Comparison of ENCODE assay signal across 20 mouse cellular contexts in the genomic region with DNA sequence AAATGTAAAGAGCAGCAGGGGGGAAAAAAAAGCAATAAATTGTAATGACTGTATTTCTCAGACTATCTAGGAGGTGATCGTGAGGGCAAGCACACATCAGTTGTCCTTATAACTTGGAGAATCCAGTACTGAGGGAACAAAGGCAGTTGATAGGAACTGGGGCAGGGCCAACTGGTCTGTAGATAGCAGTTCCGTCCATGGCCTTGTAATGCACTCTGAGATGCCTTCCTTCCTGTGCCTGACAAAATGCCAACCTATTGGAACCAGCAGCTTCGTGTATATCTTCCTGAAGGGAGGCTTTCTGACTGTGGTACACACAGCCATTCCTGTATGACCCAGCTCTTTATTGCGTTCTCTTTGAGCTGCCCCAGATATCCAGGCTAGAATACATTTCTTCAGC. TPM values are rescaled to one million over a fixed set of nuclear protein-coding genes. Genes with fewer than 3 reads are reported as not detected.
DNase-seq lines count a peak whose midpoint lies in the region; ATAC-seq and TF ChIP-seq lines count a peak whose summit lies in the region.
"Had no signal": no experiment of that assay in that cellular context is flagged by ENCODE, and none has a peak within 500 bp of the region (broad histone marks: within the 10 kb centered on the region; RNA-seq: fewer than 3 reads in every experiment).

No protein-coding gene starts in this region.

- peak overlapping the region; percentile 29; the same call in 1 of the 2 replicates for H3K27ac ChIP-seq in forebrain, postnatal 0 days (ENCODE audit: low read depth, low read length)
- no peak overlapping the region for H3K27ac ChIP-seq in forebrain, embryonic 14.5 days (ENCODE audit: low read depth, low read length)
- peak overlapping the region; percentile 77 for H3K27ac ChIP-seq in layer of hippocampus, adult 2 months
- peak overlapping the region; percentile 46 for H3K27ac ChIP-seq in neural tube, embryonic 13.5 days (replicated peaks)
- H3K27ac ChIP-seq: heart, adult 2 months; limb, embryonic 13.5 days; liver, embryonic 14.5 days had no signal

- H3K4me2 ChIP-seq in forebrain, postnatal 0 days (ENCODE audit: low read depth) = no peak overlapping the region
- no peak overlapping the region for H3K4me2 ChIP-seq in forebrain, embryonic 14.5 days (ENCODE audit: low read length)
- no peak overlapping the region for H3K4me2 ChIP-seq in neural tube, embryonic 13.5 days
- H3K4me2 ChIP-seq: hindbrain, embryonic 15.5 days; limb, embryonic 13.5 days had no signal

- H3K27me3 ChIP-seq in forebrain, postnatal 0 days (ENCODE audit: insufficient read depth, low read length) = no peaks in the 10 kb centered on the region
- H3K27me3 ChIP-seq in forebrain, embryonic 14.5 days (replicated peaks; ENCODE audit: control insufficient read depth, insufficient read depth, low read length) = no peaks in the 10 kb centered on the region
- no peaks in the 10 kb centered on the region for H3K27me3 ChIP-seq in neural tube, embryonic 13.5 days
- H3K27me3 ChIP-seq: hindbrain, embryonic 15.5 days; limb, embryonic 13.5 days had no signal

- H3K9ac ChIP-seq in forebrain, postnatal 0 days = no peak overlapping the region
- H3K9ac ChIP-seq in forebrain, embryonic 14.5 days (ENCODE audit: low read length) = no peak overlapping the region
- no peak overlapping the region for H3K9ac ChIP-seq in neural tube, embryonic 13.5 days
- H3K9ac ChIP-seq: hindbrain, embryonic 15.5 days; limb, embryonic 13.5 days; liver, embryonic 14.5 days had no signal

- peaks cover 10% of the 10 kb centered on the region; the same call in 1 of the 2 replicates for H3K36me3 ChIP-seq in forebrain, postnatal 0 days (ENCODE audit: insufficient read depth)
- no peaks in the 10 kb centered on the region for H3K36me3 ChIP-seq in forebrain, embryonic 14.5 days (ENCODE audit: control insufficient read depth, insufficient read depth, low read length)
- peaks cover 5% of the 10 kb centered on the region; the same call in 1 of the 2 replicates for H3K36me3 ChIP-seq in neural tube, embryonic 13.5 days
- H3K36me3 ChIP-seq: hindbrain, embryonic 15.5 days had no signal

- ATAC-seq in forebrain, postnatal 0 days = no peak
- no peak for ATAC-seq in forebrain, embryonic 14.5 days
- ATAC-seq in neural tube, embryonic 13.5 days (ENCODE audit: low read depth) = no peak
- ATAC-seq: intestine, postnatal 0 days had no signal

- H3K4me1 ChIP-seq in forebrain, postnatal 0 days (ENCODE audit: insufficient read depth) = peaks cover 3% of the 10 kb centered on the region
- H3K4me1 ChIP-seq in forebrain, embryonic 14.5 days (ENCODE audit: control insufficient read depth, insufficient read depth, low read length) = peaks cover 34% of the 10 kb centered on the region
- peaks cover 82% of the 10 kb centered on the region for H3K4me1 ChIP-seq in neural tube, embryonic 13.5 days (replicated peaks)

- 74% methylated on average over 4 of the region's 4 CpGs for WGBS in forebrain, postnatal 0 days
- WGBS in forebrain, embryonic 14.5 days = 83% methylated on average over 4 of the region's 4 CpGs
- 48% methylated on average over 4 of the region's 4 CpGs for WGBS in neural tube, embryonic 13.5 days

- no peak overlapping the region for H3K4me3 ChIP-seq in forebrain, postnatal 0 days (ENCODE audit: low read depth, low read length)
- no peak overlapping the region for H3K4me3 ChIP-seq in forebrain, embryonic 14.5 days (ENCODE audit: low read depth, low read length)
- no peak overlapping the region for H3K4me3 ChIP-seq in layer of hippocampus, adult 2 months
- H3K4me3 ChIP-seq in neural tube, embryonic 13.5 days = no peak overlapping the region
- H3K4me3 ChIP-seq: heart, adult 2 months; hindbrain, embryonic 15.5 days; limb, embryonic 13.5 days had no signal

- H3K9me3 ChIP-seq in forebrain, postnatal 0 days (ENCODE audit: low read length) = no peaks in the 10 kb centered on the region
- no peaks in the 10 kb centered on the region for H3K9me3 ChIP-seq in forebrain, embryonic 14.5 days (replicated peaks; ENCODE audit: control insufficient read depth, low read length)
- no peaks in the 10 kb centered on the region for H3K9me3 ChIP-seq in neural tube, embryonic 13.5 days
- H3K9me3 ChIP-seq: hindbrain, embryonic 15.5 days; limb, embryonic 13.5 days had no signal

- TF ChIP-seq CTCF in forebrain, postnatal 0 days (IDR thresholded peaks at IDR 0.05; ENCODE audit: low read depth) = no peak
- TF ChIP-seq CTCF in layer of hippocampus, adult 2 months (conservative IDR thresholded peaks at IDR 0.05) = no peak

- no peak for DNase-seq in forebrain, postnatal 0 days
- no peak for DNase-seq in forebrain, embryonic 14.5 days (ENCODE audit: low spot score)
- DNase-seq in layer of hippocampus, adult 2 months (ENCODE audit: low spot score in 2 of 2) = no peak
- DNase-seq in layer of hippocampus, adult 18-20 months (ENCODE audit: low spot score in 2 of 2) = no peak
- peak; percentile 37 for DNase-seq in adrenal gland, postnatal 10 days
- no peak for DNase-seq in spleen, adult 12 weeks (ENCODE audit: low spot score)
- DNase-seq: B cell, adult 2 months; cerebellum, adult 11-12 months; cerebellum, postnatal 25 days; gastrocnemius, postnatal 14 days; heart, adult 2 months; midbrain, embryonic 14.5 days; retina, postnatal 1 day; thymus, adult 18-20 months had no signal

RNA-seq across cellular contexts. Expression of a gene that starts 27.5 kb away (rescaled TPM):
- total RNA-seq in forebrain, postnatal 0 days (2014; rRNA removed) = 598 and 696 TPM in 2 replicates
- polyA plus RNA-seq in forebrain, postnatal 0 days (2015; fragmentation: Nextera tagmentation; extraction: Ambion mirVana) = 916 and 1,048 TPM in 2 replicates
- 532 and 624 TPM in 2 replicates for polyA plus RNA-seq in forebrain, embryonic 14.5 days (2014; fragmentation: Nextera tagmentation; extraction: Ambion mirVana)
- total RNA-seq in layer of hippocampus, adult 2 months (2021) = 100 to 1,000 TPM; 217 to 220 TPM
- total RNA-seq in layer of hippocampus, adult 18-20 months (2021) = 100 to 1,000 TPM; 202 to 229 TPM
- 10 to 100 TPM; 59.9 to 65.6 TPM for total RNA-seq in adrenal gland, postnatal 10 days (2021)
- 622 and 732 TPM in 2 replicates for polyA plus RNA-seq in neural tube, embryonic 13.5 days (2015; fragmentation: Nextera tagmentation; extraction: Ambion mirVana)
- total RNA-seq: megakaryocyte, adult 5-6 weeks had no signal
